Mouse (Mus musculus): ENCODE measurements around the gene Ddx42.

GRCm38 (mm10) chr11:106283371-106283770 is 66.6 kb downstream of the Ddx42 start:
- TF ChIP-seq CTCF (IDR thresholded peaks at IDR 0.05) (no peak), EP300 (IDR thresholded peaks at IDR 0.05) (no peak)

All from lung, postnatal 0 days (tissue).